In the genomic region with DNA sequence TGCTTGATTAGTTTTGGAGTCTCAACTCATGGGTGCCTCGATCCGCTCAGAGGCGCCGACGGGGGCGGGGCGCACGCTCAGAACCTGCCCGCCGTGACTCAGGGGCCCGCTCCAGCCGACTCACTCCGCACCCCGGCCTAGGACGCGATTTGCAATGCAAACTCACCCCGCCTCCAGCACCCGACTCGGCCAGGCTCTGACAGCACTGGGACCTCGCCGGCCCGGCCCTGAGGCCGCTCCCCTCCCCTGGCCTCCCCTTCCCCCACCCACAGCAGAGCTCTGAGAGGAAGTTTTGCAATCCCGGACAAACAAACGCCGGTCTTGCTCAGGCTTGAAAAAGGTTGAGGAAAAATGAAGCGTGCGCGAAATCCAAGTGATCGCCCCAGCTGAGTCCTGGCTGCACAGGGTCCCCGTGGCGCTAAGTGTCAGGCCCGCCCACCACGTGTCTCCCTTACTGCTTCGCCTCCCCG, we compare ENCODE assay signal across 8 mouse cellular contexts. TPM values are rescaled to one million over a fixed set of nuclear protein-coding genes. Genes with fewer than 3 reads are reported as not detected.
DNase-seq lines count a peak whose midpoint lies in the region; ATAC-seq lines count a peak whose summit lies in the region.

No protein-coding gene starts in this region.

- peak overlapping the region; percentile 49 for H3K4me3 ChIP-seq in limb, embryonic 15.5 days
- peak overlapping the region; percentile 47 for H3K4me3 ChIP-seq in midbrain, embryonic 16.5 days (ENCODE audit: low read depth, low read length)

- no peaks in the 10 kb centered on the region for H3K36me3 ChIP-seq in limb, embryonic 15.5 days
- H3K36me3 ChIP-seq in midbrain, embryonic 16.5 days (ENCODE audit: control insufficient read depth, insufficient read depth, low read length), result no peaks in the 10 kb centered on the region

- peaks cover 75% of the 10 kb centered on the region for H3K27me3 ChIP-seq in limb, embryonic 15.5 days
- H3K27me3 ChIP-seq in midbrain, embryonic 16.5 days (ENCODE audit: control insufficient read depth, insufficient read depth, low read depth, low read length), result peaks cover 59% of the 10 kb centered on the region

- H3K9ac ChIP-seq in limb, embryonic 15.5 days, result no peak overlapping the region
- peak overlapping the region; percentile 61 for H3K9ac ChIP-seq in midbrain, embryonic 16.5 days (ENCODE audit: low read depth, low read length)

- no peaks in the 10 kb centered on the region for H3K9me3 ChIP-seq in limb, embryonic 15.5 days
- no peaks in the 10 kb centered on the region for H3K9me3 ChIP-seq in midbrain, embryonic 16.5 days (replicated peaks; ENCODE audit: control insufficient read depth, low read length, poor library complexity, severe bottlenecking)

- under 1% methylated on average over 36 of the region's 36 CpGs for WGBS in limb, embryonic 15.5 days
- WGBS in midbrain, embryonic 16.5 days, result under 1% methylated on average over 36 of the region's 36 CpGs

- H3K4me2 ChIP-seq in limb, embryonic 15.5 days, result peak overlapping the region; percentile 92
- H3K4me2 ChIP-seq in midbrain, embryonic 16.5 days (ENCODE audit: low read length), result peak overlapping the region; percentile 90

- no peak overlapping the region for H3K27ac ChIP-seq in limb, embryonic 15.5 days
- no peak overlapping the region for H3K27ac ChIP-seq in midbrain, embryonic 16.5 days (ENCODE audit: low read length)

- ATAC-seq in limb, embryonic 15.5 days (ENCODE audit: insufficient number of reproducible peaks, low FRiP score, low TSS enrichment, low read depth), result no peak
- no peak for ATAC-seq in midbrain, embryonic 16.5 days

- DNase-seq in right cerebral cortex, adult 2 months (ENCODE audit: low spot score in 2 of 2), result peak; percentile 12 to 15
- DNase-seq in right cerebral cortex, postnatal 4 days, result no peak
- DNase-seq in embryo, embryonic 11 days, result peak; percentile 39
- DNase-seq in heart, postnatal 14 days, result peak; percentile 20 to 46
- no peak for DNase-seq in frontal cortex, postnatal 25 days (ENCODE audit: low spot score in 2 of 2)
- DNase-seq in cerebellum, postnatal 36 days, result no peak

- peaks cover 26% of the 10 kb centered on the region for H3K4me1 ChIP-seq in limb, embryonic 15.5 days
- H3K4me1 ChIP-seq in midbrain, embryonic 16.5 days (ENCODE audit: control insufficient read depth, insufficient read depth, low read length), result peaks cover 20% of the 10 kb centered on the region

- intact Hi-C loops in heart, postnatal 14 days (cut with DNase I), result no loop called here

RNA-seq across cellular contexts. Expression of a gene that starts 1.6 kb away (rescaled TPM):
- under 1 TPM in 1 of 2 experiments, not detected in 1; 0.12 TPM for total RNA-seq in heart, postnatal 14 days (2021)
- polyA plus RNA-seq in limb, embryonic 15.5 days (2015; fragmentation: Nextera tagmentation; extraction: Ambion mirVana), result 1.8 TPM in 2 replicates
- polyA plus RNA-seq in midbrain, embryonic 16.5 days (2015; fragmentation: Nextera tagmentation; extraction: Ambion mirVana), result 0.39 and 0.55 TPM in 2 replicates

RNA-seq across cellular contexts. Expression of a gene that starts 36.5 kb away (rescaled TPM):
- not detected for total RNA-seq in heart, postnatal 14 days (2021)
- 0.21 and 0.47 TPM in 2 replicates for polyA plus RNA-seq in limb, embryonic 15.5 days (2015; fragmentation: Nextera tagmentation; extraction: Ambion mirVana)
- polyA plus RNA-seq in midbrain, embryonic 16.5 days (2015; fragmentation: Nextera tagmentation; extraction: Ambion mirVana), result 17.8 and 28.7 TPM in 2 replicates

RNA-seq across cellular contexts. Expression of a gene that starts 37.4 kb away (rescaled TPM):
- 1 to 10 TPM in 1 of 2 experiments, under 1 TPM in 1; 0.91 to 1.1 TPM for total RNA-seq in heart, postnatal 14 days (2021)
- polyA plus RNA-seq in limb, embryonic 15.5 days (2015; fragmentation: Nextera tagmentation; extraction: Ambion mirVana), result 7.2 and 8.3 TPM in 2 replicates
- polyA plus RNA-seq in midbrain, embryonic 16.5 days (2015; fragmentation: Nextera tagmentation; extraction: Ambion mirVana), result 0.30 and 0.48 TPM in 2 replicates

Comparison
In these comparisons a context has a peak if more than half of its experiments do, and no peak if none do; other contexts are left out.
1. DNase-seq: peak in right cerebral cortex, adult 2 months (2 of 2), embryo, embryonic 11 days (single experiment) and heart, postnatal 14 days (2 of 2); none in right cerebral cortex, postnatal 4 days (single experiment), frontal cortex, postnatal 25 days (0 of 2) and cerebellum, postnatal 36 days (0 of 2).
2. RNA of a gene that starts 36.5 kb away (polyA plus RNA-seq): 17.8 to 28.7 TPM in midbrain, embryonic 16.5 days; 0.21 to 0.47 TPM in limb, embryonic 15.5 days; every median in the first group is over 10 times any median in the second.